Mouse (Mus musculus) layer of hippocampus, postnatal 36 days (tissue): Measurements from ENCODE around the gene C1ql3. TPM values are rescaled to one million over a fixed set of nuclear protein-coding genes. Genes with fewer than 3 reads are reported as not detected.

Experiments used
- total RNA-seq, 2 experiments: library from RNA; stranded (reverse); gene quantifications; 2 replicates each; pipeline ENCODE4 v1.2.3; 2021

Gene C1ql3
- total RNA-seq, 2 experiments from 2014 or later, result 163 to 194 TPM

Other genes starting within 250 kb of the C1ql3 start
- 1 to 10 TPM in 1 of 2 experiments, under 1 TPM in 1; 0.99 to 1.1 TPM for gene Pter, start 87.8 kb downstream of the C1ql3 start, total RNA-seq